Mouse (Mus musculus) c-Kit-negative CD71-positive TER-119-positive erythroid progenitor cells, embryonic 14.5 days (primary cell): ENCODE data around the gene Tnc.

Experiments
- DNase-seq: peaks from one replicate; pipeline ENCODE4 v3.0.0-alpha.2; 2013; ENCODE audit warnings: low read depth, low spot score

The Tnc gene

GRCm38 (mm10) chr4:64046831-64047493 lies at the start of gene Tnc:
Gene Tnc, minus strand, starts transcription at chr4:64047015.
- DNase-seq: no peak

GRCm38 (mm10) chr4:64094221-64094620 lies 47.4 kb upstream of the Tnc start:
- DNase-seq: no peak

- DNase-seq: no peak
Observed at GRCm38 (mm10) chr4:64092857-64093256, 46.0 kb upstream of the Tnc start.

- DNase-seq: no peak
Observed at GRCm38 (mm10) chr4:64089378-64089777, 42.6 kb upstream of the Tnc start.

- DNase-seq: no peak
Observed at GRCm38 (mm10) chr4:64087675-64088074, 40.9 kb upstream of the Tnc start.

GRCm38 (mm10) chr4:64085993-64086567 lies 39.3 kb upstream of the Tnc start:
- no peak for DNase-seq

- no peak for DNase-seq
Observed at GRCm38 (mm10) chr4:64083858-64084257, 37.0 kb upstream of the Tnc start.

- DNase-seq: no peak
Observed at GRCm38 (mm10) chr4:64078029-64078619, 31.3 kb upstream of the Tnc start.

GRCm38 (mm10) chr4:64076349-64077025 lies 29.7 kb upstream of the Tnc start:
- DNase-seq: no peak

- no peak for DNase-seq
Observed at GRCm38 (mm10) chr4:64074725-64075124, 27.9 kb upstream of the Tnc start.

GRCm38 (mm10) chr4:64067394-64067793 lies 20.6 kb upstream of the Tnc start:
- DNase-seq: no peak

GRCm38 (mm10) chr4:64065266-64065665 lies 18.5 kb upstream of the Tnc start:
- no peak for DNase-seq

- no peak for DNase-seq
Observed at GRCm38 (mm10) chr4:64058856-64059231, 12.0 kb upstream of the Tnc start.

GRCm38 (mm10) chr4:64058048-64058855 lies 11.4 kb upstream of the Tnc start:
- no peak for DNase-seq

GRCm38 (mm10) chr4:64048177-64048576 lies 1.4 kb upstream of the Tnc start:
- no peak for DNase-seq

- no peak for DNase-seq
Observed at GRCm38 (mm10) chr4:64043893-64044292, 2.9 kb downstream of the Tnc start.

- DNase-seq: no peak
Observed at GRCm38 (mm10) chr4:64043371-64043770, 3.4 kb downstream of the Tnc start.

GRCm38 (mm10) chr4:64039091-64039490 lies 7.7 kb downstream of the Tnc start:
- no peak for DNase-seq

- no peak for DNase-seq
Observed at GRCm38 (mm10) chr4:64037513-64037912, 9.3 kb downstream of the Tnc start.

GRCm38 (mm10) chr4:64034724-64035123 lies 12.1 kb downstream of the Tnc start:
- DNase-seq: no peak

- no peak for DNase-seq
Observed at GRCm38 (mm10) chr4:64033191-64033590, 13.6 kb downstream of the Tnc start.

GRCm38 (mm10) chr4:64029486-64029885 lies 17.3 kb downstream of the Tnc start:
- DNase-seq: no peak
